Mouse (Mus musculus): ENCODE measurements around the gene Gja5.

Gja5 gene

DNA sequence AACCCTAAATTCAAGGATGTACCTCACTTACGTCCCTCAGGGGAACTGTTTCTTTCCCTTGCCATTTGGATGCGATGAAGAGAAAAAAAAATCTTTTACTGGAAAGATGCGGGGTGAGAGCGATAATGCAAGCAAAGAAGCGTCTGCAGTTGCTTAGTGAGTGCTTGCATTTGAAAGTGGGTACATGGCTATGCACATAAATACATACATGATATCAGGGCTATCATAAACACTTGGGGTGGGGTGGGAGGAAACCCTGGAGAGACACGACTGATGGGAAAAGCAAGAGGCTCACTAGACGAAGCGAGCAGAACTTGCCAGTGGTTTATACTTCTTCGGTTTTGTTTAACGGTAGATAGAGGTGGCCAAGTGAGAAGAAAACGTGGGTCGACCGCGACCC lies at the start of gene Gja5:
TSS of gene Gja5 (plus strand) at position 301 of the 400 bp plus-strand sequence.
- no peak for DNase-seq

DNA sequence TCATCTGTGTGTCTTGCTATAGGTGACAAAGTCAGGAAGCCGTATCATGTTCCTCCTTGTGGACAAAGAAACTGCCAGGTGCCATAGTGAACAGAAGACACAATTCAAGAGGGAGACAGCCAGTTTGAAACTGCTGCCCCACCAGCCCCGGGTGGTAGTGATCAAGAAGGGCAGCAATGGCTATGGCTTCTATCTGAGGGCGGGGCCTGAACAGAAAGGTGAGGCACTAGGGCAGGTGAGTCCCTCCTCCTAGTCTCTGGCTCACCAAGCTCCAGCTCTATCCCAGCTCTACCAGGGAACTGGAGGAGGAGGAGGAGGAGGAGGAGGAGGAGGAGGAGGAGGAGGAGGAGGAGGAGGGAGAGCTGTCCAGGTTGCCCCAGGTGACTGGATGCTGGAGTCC lies 48.7 kb upstream of the Gja5 start:
- no peak for DNase-seq

DNA sequence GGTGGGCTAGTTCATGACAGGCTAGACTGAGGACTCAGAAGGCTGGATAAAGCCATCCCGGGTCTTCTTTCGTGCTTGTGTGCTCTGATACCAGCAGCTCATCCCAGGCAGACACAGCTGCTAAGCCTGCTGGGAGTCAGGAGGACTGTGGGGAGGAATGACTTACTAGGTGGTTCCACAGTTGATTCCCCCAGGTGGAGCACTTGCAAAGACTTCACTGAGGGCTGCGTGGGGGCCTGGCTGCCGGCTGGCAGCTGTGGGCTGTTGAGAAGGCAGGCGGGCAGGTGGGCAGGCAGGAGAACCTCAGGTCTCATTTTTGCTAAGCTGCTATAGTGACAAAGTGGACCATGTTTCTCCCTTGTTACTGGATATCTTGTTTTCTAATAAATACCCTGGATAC lies 44.0 kb upstream of the Gja5 start:
- DNase-seq = no peak

DNA sequence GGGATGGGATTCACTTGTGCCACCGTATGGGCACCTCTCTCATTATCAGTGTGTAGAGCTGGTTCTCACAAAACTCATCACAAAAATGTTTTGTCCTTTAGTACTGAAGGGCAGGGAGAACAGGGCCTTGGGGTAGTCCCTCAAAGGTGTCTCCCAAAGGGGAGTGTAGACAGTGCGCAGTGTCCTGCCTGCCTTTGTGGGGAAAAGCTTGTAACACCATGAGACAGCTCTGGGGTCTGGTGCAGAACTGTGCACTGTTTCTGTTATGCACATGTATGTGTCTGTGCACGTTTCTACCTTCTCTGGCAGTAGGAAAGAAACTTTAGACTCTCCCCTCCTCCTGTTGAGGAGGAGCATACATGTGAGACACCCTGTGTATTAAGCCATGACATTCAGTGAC lies 36.6 kb upstream of the Gja5 start:
- DNase-seq = no peak

DNA sequence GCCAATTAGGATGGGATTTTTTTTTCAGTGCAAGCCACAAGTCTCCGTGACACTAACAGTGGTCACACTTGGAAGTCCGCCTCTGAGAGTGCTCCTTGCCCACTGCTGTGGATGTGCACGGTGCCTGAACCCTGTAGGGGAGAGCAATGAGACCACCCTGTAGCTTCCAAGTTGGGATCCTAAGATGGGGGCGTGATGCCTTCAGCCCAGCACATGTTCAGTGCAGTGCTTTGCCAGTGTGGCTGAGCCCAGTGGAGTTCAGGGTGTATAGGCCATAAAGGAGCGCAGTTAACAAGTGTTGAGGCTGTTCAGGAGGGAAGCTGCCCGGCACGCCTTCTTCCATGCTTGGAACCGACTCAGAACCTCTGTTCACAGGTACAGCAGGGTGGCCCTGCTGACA lies 35.9 kb upstream of the Gja5 start:
- DNase-seq = no peak

DNA sequence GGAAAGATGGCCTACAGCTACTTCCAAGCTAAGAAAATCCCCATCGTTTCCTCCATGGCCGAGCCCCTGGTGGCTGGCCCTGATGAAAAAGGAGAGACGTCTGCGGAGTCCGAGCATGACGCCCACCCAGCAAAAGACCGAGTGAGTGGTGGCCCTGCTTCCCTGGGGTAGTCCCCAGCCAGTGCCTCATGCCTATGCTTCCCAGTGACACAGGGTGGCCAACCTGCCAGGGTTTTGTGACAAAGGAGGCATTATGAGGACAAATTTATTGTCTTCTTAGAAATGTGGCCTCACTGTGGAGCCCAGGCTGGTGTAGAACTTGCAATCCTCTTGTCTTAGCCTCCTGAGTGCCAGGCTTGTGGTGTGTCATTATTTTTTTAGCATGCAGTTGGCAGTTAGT lies 35.4 kb upstream of the Gja5 start:
- DNase-seq = no peak

DNA sequence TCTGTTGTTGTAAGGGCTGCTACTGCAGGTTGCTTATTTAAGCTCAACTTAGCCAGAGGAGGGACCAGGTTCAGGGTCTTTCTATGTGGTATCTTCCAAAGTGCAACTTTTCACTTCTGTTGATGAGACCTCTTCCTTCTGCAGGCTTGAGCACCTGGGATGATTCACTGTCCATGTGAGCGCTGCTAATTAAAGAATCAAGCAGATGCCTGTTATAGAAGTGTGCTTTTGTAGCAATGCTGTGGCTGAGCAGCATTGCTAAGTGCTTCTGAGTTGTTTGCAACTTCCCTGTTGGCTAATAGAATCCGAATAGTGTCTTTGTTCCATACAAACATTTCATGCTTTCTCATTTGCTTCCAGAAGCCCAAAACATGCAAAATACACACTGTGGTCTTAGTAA lies 34.2 kb upstream of the Gja5 start:
- no peak for DNase-seq

DNA sequence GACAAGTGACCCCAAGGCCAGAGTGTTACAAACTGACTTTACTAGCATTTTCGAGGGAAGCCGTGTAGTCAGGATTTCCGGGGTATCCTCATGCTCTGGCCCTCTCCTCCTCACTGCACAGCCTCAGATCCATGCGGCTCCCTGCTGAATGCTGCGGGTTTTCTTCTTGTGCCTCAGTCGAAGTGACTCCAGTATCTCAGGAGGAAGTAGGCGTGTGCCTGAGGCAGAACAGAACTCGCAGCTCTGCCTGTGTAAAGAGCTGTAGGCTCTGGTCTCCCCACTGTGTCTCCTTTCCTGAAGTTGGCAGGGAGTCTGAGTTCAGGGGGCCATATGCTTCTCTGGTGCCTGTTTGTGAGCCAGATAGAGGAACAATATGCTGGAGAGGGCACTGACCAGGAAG lies 33.4 kb upstream of the Gja5 start:
- no peak for DNase-seq

DNA sequence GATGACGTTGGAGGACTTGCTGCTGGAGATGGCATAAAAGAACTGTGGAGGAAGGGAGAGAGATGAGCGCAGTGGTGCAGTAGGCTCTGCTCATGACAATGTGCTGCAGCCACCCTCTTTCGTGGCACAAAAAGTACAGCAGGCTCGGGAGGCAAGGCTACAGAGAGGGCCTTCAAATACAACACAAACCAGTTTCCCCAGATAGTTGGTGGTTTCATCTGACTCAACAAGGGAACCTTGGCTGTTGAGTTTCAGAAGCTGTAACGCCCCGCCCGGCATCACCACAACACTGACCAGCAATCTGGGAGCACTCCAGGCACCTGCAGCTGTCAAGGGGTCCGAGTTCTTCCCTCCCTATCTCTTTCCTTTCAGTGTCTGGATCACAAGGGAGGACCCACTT lies 32.0 kb upstream of the Gja5 start:
- DNase-seq = no peak

DNA sequence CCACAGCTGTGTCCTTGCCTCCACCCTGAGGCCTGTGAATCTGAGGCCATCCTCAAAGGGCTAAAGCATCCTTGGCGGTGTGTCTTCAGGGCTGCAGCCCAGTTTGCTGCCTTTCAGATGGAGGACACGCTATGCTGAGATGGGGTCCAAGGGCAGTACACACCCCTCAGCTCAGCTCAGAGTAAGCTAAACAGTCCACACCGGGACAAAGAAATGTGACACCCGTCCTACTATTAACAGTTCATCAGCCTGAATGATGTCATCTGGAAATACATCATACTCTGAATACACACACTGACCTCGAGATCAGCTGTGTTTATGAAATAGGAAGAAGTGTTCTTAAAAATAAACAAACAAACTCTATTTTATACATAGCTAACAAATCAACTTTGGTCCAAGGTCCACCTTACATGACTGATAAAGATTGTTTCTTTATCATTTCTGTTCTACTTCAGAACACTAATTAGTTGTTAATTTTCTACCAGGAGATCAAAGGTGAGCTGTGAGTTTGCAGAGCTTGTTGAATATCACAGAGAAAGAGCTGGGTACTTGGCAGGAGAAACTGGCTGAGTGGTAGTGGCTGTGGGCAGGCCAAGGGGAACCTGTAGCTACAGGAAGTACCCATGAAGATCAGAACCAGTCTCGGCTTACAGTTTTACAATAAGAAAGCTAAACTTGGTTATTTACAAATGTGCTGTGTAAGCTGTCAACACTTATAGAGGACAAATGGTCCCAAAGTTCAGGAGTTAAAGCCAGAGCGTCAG lies 29.5 kb upstream of the Gja5 start:
- DNase-seq = no peak

DNA sequence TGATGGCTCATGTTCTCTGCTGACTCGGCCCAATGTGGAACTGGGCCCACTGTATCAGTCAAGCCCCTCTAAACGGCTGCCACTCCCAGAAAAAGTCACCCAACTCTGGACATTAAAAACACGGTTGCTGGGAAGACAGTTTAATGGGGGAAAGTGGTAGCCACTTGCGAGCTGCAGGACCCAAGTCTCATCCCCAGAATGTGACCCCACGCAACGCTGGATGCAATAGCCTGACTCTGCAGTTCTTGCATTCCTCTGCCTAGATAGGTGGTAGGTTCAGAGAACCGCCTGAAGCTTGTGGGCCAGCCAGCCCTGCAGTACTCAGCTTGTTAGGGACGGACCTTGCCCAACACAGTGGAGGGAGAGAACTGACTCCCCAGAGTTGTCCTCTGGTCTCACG lies 25.0 kb upstream of the Gja5 start:
- DNase-seq = no peak

DNA sequence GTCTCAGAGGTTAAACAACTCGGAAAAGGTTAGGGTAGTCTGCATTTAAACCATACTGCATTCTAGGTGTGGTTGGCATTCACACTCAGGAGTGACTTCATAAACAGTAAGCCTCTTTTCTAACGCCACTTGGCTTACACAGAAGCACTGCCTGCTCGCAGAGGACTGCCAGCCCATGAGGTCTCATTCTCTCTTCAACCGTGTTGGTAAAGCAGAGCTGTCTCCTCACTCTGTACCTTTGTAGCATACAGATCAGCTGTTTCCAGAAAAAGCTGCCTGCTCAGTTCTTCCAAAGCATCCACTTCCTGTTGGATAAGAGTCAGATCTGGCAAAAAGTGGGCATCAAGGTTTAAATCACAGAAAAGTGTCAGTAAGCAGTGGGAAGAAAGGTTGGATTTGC lies 24.1 kb upstream of the Gja5 start:
- no peak for DNase-seq

DNA sequence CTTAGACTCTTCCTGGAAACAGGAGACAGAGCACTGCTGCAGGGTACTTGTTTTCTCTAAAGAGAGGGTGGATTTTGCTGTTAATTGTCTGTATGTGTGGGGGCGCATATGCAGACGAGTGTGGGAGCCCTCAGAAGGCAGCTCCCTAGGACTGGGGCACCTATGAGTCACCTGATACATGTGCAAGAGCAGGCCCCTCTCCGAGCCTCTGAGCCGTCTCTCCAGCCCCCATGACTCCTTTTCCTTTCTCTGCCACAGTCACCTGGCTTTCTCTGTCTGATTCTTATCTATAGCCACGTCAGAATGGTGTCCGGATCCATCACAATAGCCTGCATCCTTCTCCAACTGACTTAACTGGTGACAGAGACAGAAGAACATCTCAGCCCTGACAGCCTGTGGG lies 22.9 kb upstream of the Gja5 start:
- no peak for DNase-seq

DNA sequence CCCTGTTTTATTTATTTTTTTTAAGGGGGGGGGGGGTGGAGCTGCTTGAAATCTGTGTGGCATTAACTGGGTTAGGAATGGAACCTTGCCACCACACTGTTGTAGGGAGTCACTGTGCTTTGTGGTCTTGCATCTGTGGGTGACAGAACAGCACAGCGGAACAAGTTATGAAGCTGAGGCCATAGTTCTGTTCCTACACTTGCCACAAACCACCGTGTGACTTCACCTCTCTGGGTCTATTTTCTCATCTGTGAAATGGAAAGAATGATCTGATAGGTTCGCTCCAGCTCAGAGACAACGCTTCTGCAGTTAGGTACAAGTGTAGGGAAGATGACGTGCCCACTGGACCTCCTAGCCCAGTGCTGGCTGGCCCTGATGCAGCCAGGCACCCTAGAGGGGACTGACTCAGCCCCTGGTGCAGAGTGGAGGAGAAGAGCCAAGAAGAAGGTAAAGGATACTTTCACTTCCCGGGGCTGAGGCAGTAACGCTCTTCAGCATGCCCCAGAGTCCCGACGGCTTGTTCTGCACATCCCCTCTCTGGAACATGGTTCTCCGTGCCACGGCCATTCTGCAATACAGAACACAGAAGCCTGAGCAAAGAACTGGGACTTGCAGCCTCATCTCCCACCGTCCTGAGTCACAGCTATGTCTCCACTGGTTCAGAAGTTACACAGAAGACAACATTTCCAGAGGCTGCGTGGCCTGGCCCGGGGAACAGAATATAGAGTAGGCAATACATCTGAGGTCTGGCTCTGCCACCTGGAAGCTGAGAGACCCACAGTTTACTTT lies 22.2 kb upstream of the Gja5 start:
- no peak for DNase-seq

DNA sequence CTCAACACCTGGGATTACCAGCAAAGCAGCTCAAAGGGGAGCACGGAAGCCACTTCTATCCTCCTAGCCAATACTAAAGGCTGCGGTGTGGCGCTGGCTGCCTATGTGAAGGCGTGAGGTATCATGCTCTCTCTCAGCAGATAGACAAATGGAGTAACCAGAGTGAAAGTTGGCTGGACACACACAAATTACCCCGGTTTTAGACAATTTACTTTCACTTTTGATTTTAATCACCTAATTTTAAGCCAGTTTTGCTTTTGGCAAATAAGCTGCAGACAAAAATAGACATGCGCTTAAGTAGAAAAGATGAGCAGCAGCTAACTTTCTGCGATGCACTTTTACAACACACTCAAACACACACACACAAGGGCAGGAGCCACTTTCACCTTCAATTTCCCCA lies 20.8 kb upstream of the Gja5 start:
- no peak for DNase-seq

DNA sequence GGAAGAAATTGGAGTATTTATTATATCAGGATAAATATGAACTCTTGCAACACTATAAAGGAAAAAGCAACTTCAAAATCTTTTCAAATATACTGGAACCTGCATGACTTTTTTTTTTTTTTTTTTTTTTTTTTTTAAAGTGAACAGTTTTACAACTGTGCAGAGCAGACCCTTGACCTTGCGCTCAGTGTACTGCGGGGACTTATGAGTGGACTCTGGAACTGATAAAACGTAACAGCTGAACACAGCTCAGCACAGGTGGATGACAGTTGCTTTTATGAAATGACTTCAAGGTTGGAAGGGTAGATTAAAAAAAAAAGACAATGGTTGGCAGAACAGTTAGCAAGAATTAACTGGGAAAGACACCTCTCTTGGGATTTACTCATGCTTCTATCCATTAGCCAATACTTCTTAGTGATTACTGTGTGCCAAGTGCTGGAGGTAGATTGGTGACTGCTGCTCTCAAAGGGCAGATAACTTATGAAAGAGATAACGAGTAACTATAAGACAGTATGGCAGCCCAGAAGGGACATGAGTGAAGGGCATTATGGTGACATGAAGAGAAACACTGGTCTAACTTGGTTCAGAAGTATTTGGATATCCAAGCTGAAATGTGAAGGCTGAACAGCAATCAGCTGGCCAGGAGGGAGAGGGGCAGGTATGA lies 2.0 kb upstream of the Gja5 start:
- DNase-seq = no peak

DNA sequence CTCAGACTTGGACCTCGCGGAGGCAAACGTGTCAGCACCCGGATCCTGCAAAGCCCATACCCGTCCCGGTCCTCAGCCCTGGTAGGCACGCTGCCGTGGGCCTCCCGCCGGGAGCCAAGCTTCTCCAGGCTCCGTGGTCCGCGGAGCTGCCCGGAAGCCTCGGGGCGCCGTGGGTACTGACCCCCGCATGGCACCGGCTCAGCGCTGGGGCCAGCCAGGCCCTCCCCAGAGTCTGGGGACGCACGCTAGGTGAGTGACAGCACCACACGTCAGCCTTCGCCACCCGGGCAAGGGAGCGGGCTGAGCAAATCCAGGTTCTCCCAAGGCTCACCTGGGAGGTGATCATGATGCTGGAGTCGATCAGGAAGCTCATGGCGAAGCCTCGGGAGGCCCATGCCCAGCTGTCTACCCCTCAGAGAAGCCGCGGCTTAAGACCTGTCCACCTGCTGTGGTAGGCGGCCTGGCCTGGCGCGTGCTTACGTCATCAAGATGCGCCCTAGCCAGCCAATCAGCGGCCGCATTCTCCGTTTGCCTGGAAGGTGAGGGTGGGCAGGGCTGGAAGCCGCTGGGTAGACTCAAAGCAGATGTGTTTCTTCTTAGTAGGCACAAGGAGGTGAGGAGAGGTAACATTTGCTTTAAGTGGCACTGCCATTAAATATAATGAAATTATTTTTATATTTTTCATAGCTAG lies 503 bp downstream of the Gja5 start, which contains the start of gene Gpr89:
TSS of gene Gpr89 (minus strand) at position 496 of the 691 bp plus-strand sequence.
- DNase-seq = peak; percentile 97

DNA sequence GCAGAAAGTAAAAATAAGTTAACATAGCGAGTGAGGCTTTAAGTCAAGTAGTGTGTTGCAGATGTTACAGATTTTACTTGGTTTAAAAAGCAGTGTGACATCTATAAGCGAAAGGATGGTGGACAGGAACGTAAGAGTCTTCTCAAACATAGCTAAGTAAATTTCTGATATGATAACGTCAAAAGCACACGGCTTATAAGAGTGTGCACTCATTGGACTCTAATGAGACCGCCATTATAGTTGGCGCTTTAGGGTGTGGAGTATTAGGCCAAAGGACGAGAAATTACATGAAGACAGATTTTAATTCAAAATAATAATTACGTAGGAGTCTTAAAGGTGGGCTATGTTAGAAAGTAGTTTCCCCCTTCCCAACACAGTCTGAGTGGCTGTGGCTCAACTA lies 1.1 kb downstream of the Gja5 start:
- no peak for DNase-seq

DNA sequence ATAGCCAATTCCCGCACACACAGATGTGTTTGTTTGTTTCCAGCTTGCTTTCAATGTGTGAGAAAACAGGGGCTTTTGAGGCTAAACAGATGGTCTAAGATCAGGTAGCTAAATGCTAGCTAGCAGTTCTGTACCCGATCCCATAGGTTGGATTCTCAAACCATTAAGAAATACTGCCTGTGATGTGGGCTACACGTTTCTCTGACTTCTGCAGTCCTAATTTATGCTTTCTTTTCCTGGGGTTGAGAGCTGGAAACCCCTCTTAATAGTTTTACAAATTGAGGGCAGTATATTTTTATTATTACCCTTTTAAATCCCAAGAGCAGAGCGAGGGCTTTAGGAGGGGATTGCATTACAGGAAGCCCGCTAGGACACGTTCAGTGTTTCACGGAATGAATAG lies 16.5 kb downstream of the Gja5 start:
- DNase-seq = no peak

DNA sequence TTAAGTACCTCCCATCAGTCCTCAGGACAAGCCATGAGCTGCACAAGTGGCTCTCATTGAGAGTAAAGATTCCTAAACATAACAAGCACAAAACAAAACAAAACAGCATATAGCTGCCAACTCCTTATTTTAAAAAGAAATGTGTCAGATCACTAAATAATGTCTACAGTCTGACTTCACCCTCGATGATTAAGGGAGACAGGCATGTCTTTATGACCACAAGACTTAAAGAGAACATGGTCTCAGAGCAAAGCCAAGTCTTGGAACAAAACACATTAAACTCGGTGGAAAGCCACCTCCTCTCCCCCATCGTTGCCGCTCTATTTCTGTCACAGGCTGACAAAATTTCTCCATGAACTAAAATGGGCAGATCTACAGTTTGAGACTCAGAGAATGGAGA lies 20.1 kb downstream of the Gja5 start:
- no peak for DNase-seq

DNA sequence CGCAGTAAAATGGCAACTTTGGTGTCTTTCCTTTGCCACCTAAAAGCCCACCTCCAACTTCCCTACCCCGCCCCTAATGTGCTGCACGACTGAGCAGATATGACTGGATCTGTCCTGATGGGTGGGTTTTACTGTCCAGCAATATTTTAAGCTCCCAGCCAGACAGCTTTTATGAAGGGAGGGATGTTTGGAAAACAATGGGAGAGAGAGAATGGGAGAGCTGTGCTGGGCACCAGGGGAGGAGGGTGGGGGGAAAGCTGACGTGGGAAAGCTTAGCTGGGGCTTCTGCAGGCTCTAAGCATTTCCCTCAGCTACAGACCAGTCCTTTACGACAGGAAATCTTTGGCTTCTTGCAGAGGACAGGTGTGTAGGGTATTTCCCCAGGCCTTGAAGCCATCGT lies 21.4 kb downstream of the Gja5 start, which contains the start of gene Gja8:
TSS of gene Gja8 (minus strand) at position 101 of the 400 bp plus-strand sequence.
- no peak for DNase-seq

DNA sequence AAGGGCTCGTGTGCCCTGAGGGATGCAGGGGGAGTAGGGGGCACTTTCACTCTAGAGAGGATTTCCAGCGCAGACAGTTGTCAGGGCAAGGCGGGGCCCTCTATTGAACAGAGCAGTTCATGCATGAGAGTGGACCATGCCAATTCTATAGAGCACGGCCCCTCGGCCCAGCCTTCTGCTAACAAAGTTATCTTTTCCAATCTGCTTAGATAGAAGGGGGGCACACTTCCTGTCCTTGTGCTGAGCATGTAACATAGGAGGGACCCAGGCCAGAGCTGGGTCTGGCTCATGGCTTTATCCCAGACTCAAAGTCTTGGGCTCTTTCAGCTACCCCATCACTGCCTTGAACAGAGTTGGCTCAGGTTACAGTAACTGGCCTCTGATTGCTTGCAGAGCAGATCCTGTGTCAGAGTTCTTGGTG lies 26.8 kb downstream of the Gja5 start:
- DNase-seq = no peak

DNA sequence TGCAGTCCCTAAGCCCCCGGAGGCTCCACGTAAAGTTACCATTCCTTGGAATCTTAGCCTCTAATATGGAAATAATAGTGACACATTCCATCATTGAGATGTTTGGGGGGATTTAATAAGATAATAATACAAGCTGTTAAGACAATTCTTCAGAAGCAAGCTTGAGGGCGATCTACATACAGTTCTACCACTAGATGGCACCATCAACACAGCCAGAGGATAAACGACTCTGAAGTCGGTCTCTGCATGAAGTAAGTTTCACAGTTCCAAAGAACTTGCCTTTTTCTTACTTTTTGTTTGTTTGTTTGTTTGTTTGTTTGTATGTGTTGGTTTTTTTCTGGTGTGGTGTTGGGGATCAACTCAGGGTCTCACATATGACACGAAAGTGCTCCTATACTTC lies 31.7 kb downstream of the Gja5 start:
- DNase-seq = peak; percentile 17 to 25

All from kidney, postnatal 4 days (tissue).